Mouse (Mus musculus): ENCODE measurements around the gene Prpf3. TPM values are rescaled to one million over a fixed set of nuclear protein-coding genes. Genes with fewer than 3 reads are reported as not detected.
A peak's percentile ranks its signal among the peaks of the same experiment; 100 is the strongest.

The Prpf3 gene
- polyA plus RNA-seq, 1 experiment from 2014 or later: 68.4 TPM

GRCm38 (mm10) chr3:95884400-95884799 is 28.7 kb upstream of the Prpf3 start:
- no peak for ATAC-seq (replicated peaks; ENCODE audit: low FRiP score)
- DNase-seq (ENCODE audit: low spot score): no peak
- Histone ChIP-seq H3K4me1 (replicated peaks; ENCODE audit: control insufficient read depth, insufficient read depth, low read length) (peaks cover 15% of the 10 kb centered on the region), H3K9me3 (ENCODE audit: control insufficient read depth, low read length) (no peaks in the 10 kb centered on the region), H3K4me3 (ENCODE audit: low read depth, low read length) (no peak overlapping the region), H3K27ac (ENCODE audit: low read depth, low read length) (no peak overlapping the region), H3K9ac (ENCODE audit: low read depth, low read length) (no peak overlapping the region), H3K27me3 (replicated peaks; ENCODE audit: control insufficient read depth, insufficient read depth, low read length) (no peaks in the 10 kb centered on the region), H3K36me3 (ENCODE audit: control insufficient read depth, insufficient read depth, low read length) (no peaks in the 10 kb centered on the region; the same call in 1 of the 2 replicates), H3K4me2 (no peak overlapping the region)
- 79% methylated on average over 5 of the region's 5 CpGs for WGBS

GRCm38 (mm10) chr3:95882816-95883425 is 27.2 kb upstream of the Prpf3 start:
- peak overlapping the region; percentile 62 for H3K27ac ChIP-seq (ENCODE audit: low read depth, low read length)

GRCm38 (mm10) chr3:95881979-95882815 is 26.5 kb upstream of the Prpf3 start, which contains the start of gene Ciart:
Ciart (minus strand) TSS chr3:95882251.
- WGBS: under 1% methylated on average over 65 of the region's 66 CpGs
- Histone ChIP-seq H3K27ac (ENCODE audit: low read depth, low read length) (peak within 1 kb of the TSS; percentile 62), H3K4me3 (ENCODE audit: low read depth, low read length) (peak within 1 kb of the TSS; percentile 44), H3K36me3 (ENCODE audit: control insufficient read depth, insufficient read depth, low read length) (no peaks in the 10 kb centered on the region; the same call in 1 of the 2 replicates), H3K27me3 (replicated peaks; ENCODE audit: control insufficient read depth, insufficient read depth, low read length) (no peaks in the 10 kb centered on the region), H3K4me1 (replicated peaks; ENCODE audit: control insufficient read depth, insufficient read depth, low read length) (peaks cover 15% of the 10 kb centered on the region), H3K9ac (ENCODE audit: low read depth, low read length) (peak within 1 kb of the TSS; percentile 57), H3K4me2 (peak within 1 kb of the TSS; percentile 99), H3K9me3 (ENCODE audit: control insufficient read depth, low read length) (no peaks in the 10 kb centered on the region)
- ATAC-seq (replicated peaks; ENCODE audit: low FRiP score) (peak; percentile 97), DNase-seq (ENCODE audit: low spot score) (peak; percentile 93)

More at GRCm38 (mm10) chr3:95882816-95883425, 27.2 kb upstream of the Prpf3 start:
- Histone ChIP-seq H3K27me3 (replicated peaks; ENCODE audit: control insufficient read depth, insufficient read depth, low read length) (no peaks in the 10 kb centered on the region), H3K9me3 (ENCODE audit: control insufficient read depth, low read length) (no peaks in the 10 kb centered on the region), H3K4me1 (replicated peaks; ENCODE audit: control insufficient read depth, insufficient read depth, low read length) (peaks cover 15% of the 10 kb centered on the region), H3K4me2 (peak overlapping the region; percentile 99), H3K4me3 (ENCODE audit: low read depth, low read length) (peak overlapping the region; percentile 44), H3K9ac (ENCODE audit: low read depth, low read length) (peak overlapping the region; percentile 57), H3K36me3 (ENCODE audit: control insufficient read depth, insufficient read depth, low read length) (no peaks in the 10 kb centered on the region; the same call in 1 of the 2 replicates)
- ATAC-seq (replicated peaks; ENCODE audit: low FRiP score) (no peak), DNase-seq (ENCODE audit: low spot score) (no peak)
- 2% methylated on average over 24 of the region's 24 CpGs for WGBS

GRCm38 (mm10) chr3:95879063-95879462 is 23.4 kb upstream of the Prpf3 start:
- Histone ChIP-seq H3K9ac (ENCODE audit: low read depth, low read length) (no peak overlapping the region), H3K36me3 (ENCODE audit: control insufficient read depth, insufficient read depth, low read length) (no peaks in the 10 kb centered on the region), H3K4me1 (replicated peaks; ENCODE audit: control insufficient read depth, insufficient read depth, low read length) (peaks cover 21% of the 10 kb centered on the region), H3K9me3 (ENCODE audit: control insufficient read depth, low read length) (no peaks in the 10 kb centered on the region), H3K27me3 (replicated peaks; ENCODE audit: control insufficient read depth, insufficient read depth, low read length) (no peaks in the 10 kb centered on the region), H3K27ac (ENCODE audit: low read depth, low read length) (no peak overlapping the region), H3K4me2 (no peak overlapping the region), H3K4me3 (ENCODE audit: low read depth, low read length) (no peak overlapping the region)
- whole genome bisulfite sequencing: 81% methylated on average over 4 of the region's 4 CpGs
- ATAC-seq (replicated peaks; ENCODE audit: low FRiP score) (no peak), DNase-seq (ENCODE audit: low spot score) (no peak)

- WGBS: 79% methylated on average over 7 of the region's 7 CpGs
- Histone ChIP-seq H3K9me3 (ENCODE audit: control insufficient read depth, low read length) (no peaks in the 10 kb centered on the region), H3K36me3 (ENCODE audit: control insufficient read depth, insufficient read depth, low read length) (peaks cover 11% of the 10 kb centered on the region), H3K4me2 (peak overlapping the region; percentile 74), H3K4me1 (replicated peaks; ENCODE audit: control insufficient read depth, insufficient read depth, low read length) (peaks cover 17% of the 10 kb centered on the region), H3K9ac (ENCODE audit: low read depth, low read length) (peak overlapping the region; percentile 57), H3K27ac (ENCODE audit: low read depth, low read length) (no peak overlapping the region), H3K27me3 (replicated peaks; ENCODE audit: control insufficient read depth, insufficient read depth, low read length) (no peaks in the 10 kb centered on the region), H3K4me3 (ENCODE audit: low read depth, low read length) (peak overlapping the region; percentile 70)
- DNase-seq (ENCODE audit: low spot score) (no peak), ATAC-seq (replicated peaks; ENCODE audit: low FRiP score) (no peak)
Observed at GRCm38 (mm10) chr3:95872048-95872447, 16.4 kb upstream of the Prpf3 start.

- Histone ChIP-seq H3K4me2 (peak within 1 kb of the TSS; percentile 74), H3K9ac (ENCODE audit: low read depth, low read length) (peak within 1 kb of the TSS; percentile 87), H3K27ac (ENCODE audit: low read depth, low read length) (peak within 1 kb of the TSS; percentile 80), H3K4me3 (ENCODE audit: low read depth, low read length) (peak within 1 kb of the TSS; percentile 70), H3K4me1 (replicated peaks; ENCODE audit: control insufficient read depth, insufficient read depth, low read length) (peaks cover 17% of the 10 kb centered on the region), H3K9me3 (ENCODE audit: control insufficient read depth, low read length) (no peaks in the 10 kb centered on the region), H3K27me3 (replicated peaks; ENCODE audit: control insufficient read depth, insufficient read depth, low read length) (no peaks in the 10 kb centered on the region), H3K36me3 (ENCODE audit: control insufficient read depth, insufficient read depth, low read length) (peaks cover 14% of the 10 kb centered on the region)
- peak; percentile 86 for DNase-seq (ENCODE audit: low spot score)
- peak; percentile 96 for ATAC-seq (replicated peaks; ENCODE audit: low FRiP score)
- WGBS: under 1% methylated on average over 33 of the region's 33 CpGs
Observed at GRCm38 (mm10) chr3:95871392-95871867, 15.7 kb upstream of the Prpf3 start, which contains the start of gene Mrps21. Mrps21 (minus strand) TSS chr3:95871519.

GRCm38 (mm10) chr3:95870976-95871375 is 15.3 kb upstream of the Prpf3 start:
- 6% methylated on average over 15 of the region's 15 CpGs for WGBS
- Histone ChIP-seq H3K36me3 (ENCODE audit: control insufficient read depth, insufficient read depth, low read length) (peaks cover 14% of the 10 kb centered on the region), H3K9me3 (ENCODE audit: control insufficient read depth, low read length) (no peaks in the 10 kb centered on the region), H3K9ac (ENCODE audit: low read depth, low read length) (peak overlapping the region; percentile 87), H3K27ac (ENCODE audit: low read depth, low read length) (peak overlapping the region; percentile 80), H3K27me3 (replicated peaks; ENCODE audit: control insufficient read depth, insufficient read depth, low read length) (no peaks in the 10 kb centered on the region), H3K4me2 (peak overlapping the region; percentile 74), H3K4me1 (replicated peaks; ENCODE audit: control insufficient read depth, insufficient read depth, low read length) (peaks cover 17% of the 10 kb centered on the region), H3K4me3 (ENCODE audit: low read depth, low read length) (peak overlapping the region; percentile 70)
- DNase-seq (ENCODE audit: low spot score) (no peak), ATAC-seq (replicated peaks; ENCODE audit: low FRiP score) (peak; percentile 22; the same call in 1 of the 2 replicates)

GRCm38 (mm10) chr3:95867408-95867807 is 11.7 kb upstream of the Prpf3 start:
- Histone ChIP-seq H3K4me2 (no peak overlapping the region), H3K36me3 (ENCODE audit: control insufficient read depth, insufficient read depth, low read length) (peaks cover 23% of the 10 kb centered on the region), H3K9ac (ENCODE audit: low read depth, low read length) (no peak overlapping the region), H3K27me3 (replicated peaks; ENCODE audit: control insufficient read depth, insufficient read depth, low read length) (no peaks in the 10 kb centered on the region), H3K4me3 (ENCODE audit: low read depth, low read length) (no peak overlapping the region), H3K9me3 (ENCODE audit: control insufficient read depth, low read length) (no peaks in the 10 kb centered on the region), H3K27ac (ENCODE audit: low read depth, low read length) (no peak overlapping the region), H3K4me1 (replicated peaks; ENCODE audit: control insufficient read depth, insufficient read depth, low read length) (peaks cover 10% of the 10 kb centered on the region)
- DNase-seq (ENCODE audit: low spot score): no peak
- no peak for ATAC-seq (replicated peaks; ENCODE audit: low FRiP score)
- WGBS: 94% methylated on average over 2 of the region's 2 CpGs

All from liver, embryonic 11.5 days (tissue).